Comparison of ENCODE assay signal across 9 mouse cellular contexts in the genomic region with DNA sequence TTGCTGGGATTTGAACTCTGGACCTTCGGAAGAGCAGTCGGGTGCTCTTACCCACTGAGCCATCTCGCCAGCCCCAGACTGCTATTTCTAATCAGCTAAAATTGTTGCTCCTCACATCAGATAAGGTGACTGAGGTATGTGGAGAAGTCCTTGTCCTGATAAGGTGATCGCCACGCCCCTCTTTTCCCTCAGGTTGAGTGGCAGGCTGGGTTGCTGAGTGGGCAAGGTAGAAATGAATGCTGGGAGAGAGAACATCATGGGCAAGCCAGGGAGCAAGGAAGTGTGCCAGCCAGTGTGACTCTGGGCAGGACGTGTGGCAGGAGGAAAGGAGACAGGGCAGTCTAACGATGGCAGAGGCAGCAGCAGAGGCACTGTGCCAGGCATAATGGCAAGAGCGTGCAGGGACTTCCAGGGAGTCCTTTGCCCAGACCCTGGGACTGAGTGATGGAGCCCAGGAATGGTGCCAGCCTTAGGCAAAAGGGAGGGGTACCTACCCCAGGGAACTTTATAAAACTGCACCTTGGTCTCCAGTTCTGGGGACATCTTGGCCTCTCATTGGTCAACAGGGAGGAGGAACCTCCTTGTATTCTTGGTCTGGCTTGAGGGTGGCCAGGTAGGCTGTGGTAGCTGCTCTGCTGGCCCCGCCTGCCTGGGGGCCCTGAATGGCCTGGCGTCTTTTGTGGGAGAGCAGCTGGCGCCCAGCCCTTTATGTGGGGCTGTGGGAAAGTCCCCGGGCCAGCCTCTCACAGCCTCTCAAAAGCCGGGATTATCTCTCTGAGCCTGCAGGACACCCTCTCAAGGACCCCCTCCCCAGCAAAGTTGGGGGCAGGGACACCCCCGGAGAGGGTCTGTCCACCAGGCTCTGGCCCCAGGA. TPM values are rescaled to one million over a fixed set of nuclear protein-coding genes. Genes with fewer than 3 reads are reported as not detected.
DNase-seq lines count a peak whose midpoint lies in the region; ATAC-seq lines count a peak whose summit lies in the region.
"Had no signal": no experiment of that assay in that cellular context is flagged by ENCODE, and none has a peak within 500 bp of the region (broad histone marks: within the 10 kb centered on the region; RNA-seq: fewer than 3 reads in every experiment).

No protein-coding gene starts in this region.

- H3K4me3 ChIP-seq in forebrain, embryonic 15.5 days: no peak overlapping the region
- no peak overlapping the region for H3K4me3 ChIP-seq in lung, embryonic 15.5 days
- H3K4me3 ChIP-seq: liver, embryonic 13.5 days had no signal

- WGBS in forebrain, embryonic 15.5 days: 23% methylated on average over 14 of the region's 14 CpGs
- 32% methylated on average over 14 of the region's 14 CpGs for WGBS in lung, embryonic 15.5 days

- intact Hi-C loops in left cerebral cortex, postnatal 10 days (cut with DNase I): no loop called here
- intact Hi-C loops in gastrocnemius, postnatal 14 days (cut with DNase I; ENCODE audit: low total_unique reads): loop anchor here (10.0 kb wide), 1 partner anchor 74 kb away; no protein-coding TSS in a partner anchor

- H3K9me3 ChIP-seq in forebrain, embryonic 15.5 days: no peaks in the 10 kb centered on the region
- no peaks in the 10 kb centered on the region for H3K9me3 ChIP-seq in lung, embryonic 15.5 days
- H3K9me3 ChIP-seq: liver, embryonic 13.5 days had no signal

- peak; percentile 71 for ATAC-seq in forebrain, embryonic 15.5 days (replicated peaks)
- ATAC-seq in lung, embryonic 15.5 days (ENCODE audit: borderline replicate concordance, extremely low read depth, low FRiP score, low TSS enrichment): no peak

- peak overlapping the region; percentile 6; the same call in 1 of the 2 replicates for H3K4me2 ChIP-seq in forebrain, embryonic 15.5 days (replicated peaks)
- H3K4me2 ChIP-seq in lung, embryonic 15.5 days: no peak overlapping the region
- H3K4me2 ChIP-seq: liver, embryonic 13.5 days had no signal

- no peaks in the 10 kb centered on the region for H3K36me3 ChIP-seq in forebrain, embryonic 15.5 days
- H3K36me3 ChIP-seq in lung, embryonic 15.5 days: no peaks in the 10 kb centered on the region
- H3K36me3 ChIP-seq: liver, embryonic 13.5 days had no signal

- DNase-seq in left cerebral cortex, postnatal 10 days (ENCODE audit: extremely low spot score in 1 of 2, low spot score in 2 of 2): peak; percentile 67 to 83
- no peak for DNase-seq in left cerebral cortex, adult 11 months (ENCODE audit: low spot score)
- peak; percentile 91 to 92 for DNase-seq in right cerebral cortex, postnatal 10 days (ENCODE audit: low spot score in 2 of 2)
- no peak for DNase-seq in adrenal gland, postnatal 25 days
- DNase-seq in gastrocnemius, postnatal 4 days (ENCODE audit: low spot score in 2 of 2): no peak
- no peak for DNase-seq in gastrocnemius, postnatal 14 days
- DNase-seq: liver, embryonic 13.5 days had no signal

- no peaks in the 10 kb centered on the region for H3K27me3 ChIP-seq in forebrain, embryonic 15.5 days
- peaks cover 49% of the 10 kb centered on the region for H3K27me3 ChIP-seq in lung, embryonic 15.5 days

- H3K27ac ChIP-seq in forebrain, embryonic 15.5 days (replicated peaks): peak overlapping the region; percentile 89
- H3K27ac ChIP-seq in lung, embryonic 15.5 days: peak overlapping the region; percentile 47; the same call in 1 of the 2 replicates
- H3K27ac ChIP-seq: liver, embryonic 13.5 days had no signal

- peaks cover 44% of the 10 kb centered on the region for H3K4me1 ChIP-seq in forebrain, embryonic 15.5 days
- peaks cover 20% of the 10 kb centered on the region for H3K4me1 ChIP-seq in lung, embryonic 15.5 days

- no peak overlapping the region for H3K9ac ChIP-seq in forebrain, embryonic 15.5 days (replicated peaks)
- H3K9ac ChIP-seq in lung, embryonic 15.5 days: no peak overlapping the region
- H3K9ac ChIP-seq: liver, embryonic 13.5 days had no signal

RNA-seq across cellular contexts. Expression of gene Hes5, which starts 12.4 kb away (rescaled TPM):
- total RNA-seq in left cerebral cortex, postnatal 10 days (2021): 10 to 100 TPM; 33.3 to 61.6 TPM
- polyA plus RNA-seq in forebrain, embryonic 15.5 days (2015; fragmentation: Nextera tagmentation; extraction: Ambion mirVana): 125 and 127 TPM in 2 replicates
- 0.29 and 0.69 TPM in 2 replicates for polyA plus RNA-seq in lung, embryonic 15.5 days (2015; fragmentation: Nextera tagmentation; extraction: Ambion mirVana)
- total RNA-seq in adrenal gland, postnatal 25 days (2021): not detected in 2 replicates
- under 1 TPM; 0.49 to 0.67 TPM for total RNA-seq in gastrocnemius, postnatal 4 days (2021)
- total RNA-seq in gastrocnemius, postnatal 14 days (2021): under 1 TPM in 1 of 2 experiments, not detected in 1; 0.16 TPM

RNA-seq across cellular contexts. Expression of gene Pank4, which starts 15.6 kb away (rescaled TPM):
- total RNA-seq in left cerebral cortex, postnatal 10 days (2021): 10 to 100 TPM; 30.6 to 31.9 TPM
- 43.5 and 48.9 TPM in 2 replicates for polyA plus RNA-seq in forebrain, embryonic 15.5 days (2015; fragmentation: Nextera tagmentation; extraction: Ambion mirVana)
- 48.0 and 51.0 TPM in 2 replicates for polyA plus RNA-seq in lung, embryonic 15.5 days (2015; fragmentation: Nextera tagmentation; extraction: Ambion mirVana)
- total RNA-seq in adrenal gland, postnatal 25 days (2021): 33.6 and 33.8 TPM in 2 replicates
- total RNA-seq in gastrocnemius, postnatal 4 days (2021): 10 to 100 TPM; 27.4 to 29.9 TPM
- total RNA-seq in gastrocnemius, postnatal 14 days (2021): 10 to 100 TPM; 24.1 to 31.4 TPM

RNA-seq across cellular contexts. Expression of gene Tnfrsf14, which starts 19.9 kb away (rescaled TPM):
- total RNA-seq in left cerebral cortex, postnatal 10 days (2021): under 1 TPM; 0.61 to 0.99 TPM
- polyA plus RNA-seq in forebrain, embryonic 15.5 days (2015; fragmentation: Nextera tagmentation; extraction: Ambion mirVana): 0.36 TPM in 1 of 2 replicates, not detected in the other
- polyA plus RNA-seq in lung, embryonic 15.5 days (2015; fragmentation: Nextera tagmentation; extraction: Ambion mirVana): 1.3 and 1.9 TPM in 2 replicates
- total RNA-seq in adrenal gland, postnatal 25 days (2021): 2.1 and 5.9 TPM in 2 replicates
- total RNA-seq in gastrocnemius, postnatal 4 days (2021): 1 to 10 TPM; 3.2 to 4.3 TPM
- 1 to 10 TPM; 1.4 to 1.9 TPM for total RNA-seq in gastrocnemius, postnatal 14 days (2021)

RNA-seq across cellular contexts. Expression of gene Fam213b, which starts 49.4 kb away (rescaled TPM):
- 10 to 100 TPM; 25.5 to 26.0 TPM for total RNA-seq in left cerebral cortex, postnatal 10 days (2021)
- 36.8 and 40.5 TPM in 2 replicates for polyA plus RNA-seq in forebrain, embryonic 15.5 days (2015; fragmentation: Nextera tagmentation; extraction: Ambion mirVana)
- 36.4 and 41.5 TPM in 2 replicates for polyA plus RNA-seq in lung, embryonic 15.5 days (2015; fragmentation: Nextera tagmentation; extraction: Ambion mirVana)
- total RNA-seq in adrenal gland, postnatal 25 days (2021): 126 and 172 TPM in 2 replicates
- 100 to 1,000 TPM; 100 to 112 TPM for total RNA-seq in gastrocnemius, postnatal 4 days (2021)
- total RNA-seq in gastrocnemius, postnatal 14 days (2021): 100 to 1,000 TPM; 110 to 112 TPM

Comparison
In these comparisons a context has a peak if more than half of its experiments do, and no peak if none do; other contexts are left out.
1. DNase-seq: peak in left cerebral cortex, postnatal 10 days (2 of 2) and right cerebral cortex, postnatal 10 days (2 of 2); none in left cerebral cortex, adult 11 months (single experiment), adrenal gland, postnatal 25 days (single experiment), gastrocnemius, postnatal 4 days (0 of 2) and gastrocnemius, postnatal 14 days (single experiment).
2. RNA of gene Hes5, which starts 12.4 kb away (total RNA-seq): 33.3 to 61.6 TPM in left cerebral cortex, postnatal 10 days; 0.49 to 0.67 TPM in gastrocnemius, postnatal 4 days, 0.16 TPM in gastrocnemius, postnatal 14 days and not detected in adrenal gland, postnatal 25 days; every median in the first group is over 10 times any median in the second.